Mouse (Mus musculus) kidney, adult 2 months (tissue): ENCODE measurements around the gene Sla2. TPM values are rescaled to one million over a fixed set of nuclear protein-coding genes. Genes with fewer than 3 reads are reported as not detected.

Experiments
- DNase-seq: peaks from one replicate; pipeline ENCODE4 v3.0.0; 2021
- H3K27ac ChIP-seq: fragments of 200-500 bp; 2 replicates; pipeline ENCODE4 v1.5.1; 2012; ENCODE audit warnings: low read depth, low read length, control low read depth, inconsistent platforms; ENCODE audit not compliant: insufficient read depth
- H3K27me3 ChIP-seq: fragments of 200-500 bp; replicated peaks from 2 replicates; pipeline ENCODE4 v1.6.1; 2012; ENCODE audit warnings: mild to moderate bottlenecking, moderate library complexity, low read length, inconsistent platforms; ENCODE audit not compliant: control insufficient read depth, insufficient read depth
- H3K36me3 ChIP-seq: fragments of 200-500 bp; 2 replicates; pipeline ENCODE4 v1.6.1; 2012; ENCODE audit warnings: mild to moderate bottlenecking, moderate library complexity, low read length, inconsistent platforms; ENCODE audit not compliant: control insufficient read depth, insufficient read depth
- H3K4me1 ChIP-seq: fragments of 200-500 bp; 2 replicates; pipeline ENCODE4 v1.6.1; 2011; ENCODE audit warnings: low read length; ENCODE audit not compliant: control insufficient read depth, insufficient read depth
- H3K4me3 ChIP-seq: fragments of 200-500 bp; 2 replicates; pipeline ENCODE4 v1.5.1; 2011; ENCODE audit warnings: mild to moderate bottlenecking, low read depth, low read length, control low read depth; ENCODE audit not compliant: insufficient read depth
- CTCF ChIP-seq: fragments of 200-500 bp; conservative IDR thresholded peaks from 2 replicates; pipeline ENCODE4 v1.5.1; 2011; ENCODE audit warnings: low read depth, mild to moderate bottlenecking, control low read depth, low read length, moderate library complexity, mixed read lengths; ENCODE audit not compliant: insufficient read depth, insufficient read length
- POLR2A ChIP-seq: fragments of 200-500 bp; IDR thresholded peaks from one replicate; pipeline ENCODE4 v1.6.1; 2011; ENCODE audit warnings: low read depth, low read length, control low read depth
- WGBS: fragments of 180-500 bp; shearing (Covaris S2); methylation state at CpG from one replicate; pipeline ENCODE4 v1.1.7; 2018; 5-methylcytosine and 5-hydroxymethylcytosine counted together
- polyA plus RNA-seq: library from polyadenylated mRNA; depleted of rRNA; stranded (reverse); fragments of >200 nt; gene quantifications from 2 replicates; pipeline ENCODE4 v1.2.3, GENCODE M21; 2012; rRNA removed

Sla2 gene
- polyA plus RNA-seq = 0.10 and 0.67 TPM in 2 replicates

DNA sequence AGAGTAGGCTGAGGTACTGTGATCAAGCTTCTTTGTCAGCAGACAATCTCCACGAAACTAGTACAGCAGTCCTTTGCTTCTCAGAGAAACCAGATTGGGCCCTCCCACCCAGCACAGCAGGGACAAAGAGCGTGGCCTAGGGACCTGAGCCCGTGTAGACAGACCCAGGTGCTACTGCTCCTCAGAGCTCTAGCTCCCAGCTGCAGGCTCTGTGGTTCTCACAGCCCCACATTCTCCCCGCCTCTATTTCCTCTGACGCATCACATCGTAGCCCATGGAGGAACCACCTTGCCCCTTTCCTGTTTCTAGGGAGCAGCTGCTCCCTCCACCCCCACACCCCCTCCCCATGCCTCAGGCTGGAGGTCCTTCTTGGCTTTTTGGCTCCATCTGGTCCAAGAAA lies at the start of gene Sla2:
TSS of gene Sla2 (minus strand) at position 176 of the 400 bp plus-strand sequence.
- WGBS = 69% methylated on average over 6 of the region's 6 CpGs

DNA sequence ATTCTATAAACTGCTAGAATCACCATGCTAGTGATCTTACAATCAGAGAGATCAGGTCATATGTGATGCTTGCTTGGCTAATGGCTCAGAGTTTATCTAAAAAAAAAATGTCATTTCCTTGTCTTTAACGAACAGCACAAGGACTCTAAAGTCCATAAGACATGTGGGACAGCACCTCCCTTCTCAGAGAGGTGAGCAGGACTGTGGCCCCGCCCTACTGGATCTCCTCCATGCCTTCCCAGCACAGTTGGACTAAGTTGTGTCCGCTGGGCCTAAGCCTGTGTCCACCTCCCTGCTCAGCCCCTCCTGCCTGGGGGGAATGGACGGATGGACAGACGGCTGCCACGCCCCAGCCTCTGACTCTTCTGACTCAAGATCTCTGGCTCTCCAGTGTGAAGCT lies 48.0 kb upstream of the Sla2 start:
- Histone ChIP-seq H3K4me1 (no peaks in the 10 kb centered on the region), H3K27ac (no peak overlapping the region), H3K4me3 (no peak overlapping the region), H3K27me3 (no peaks in the 10 kb centered on the region), H3K36me3 (peaks cover 1% of the 10 kb centered on the region)
- no peak for DNase-seq
- WGBS = 81% methylated on average over 6 of the region's 6 CpGs
- TF ChIP-seq CTCF (no peak), POLR2A (no peak)

More for the DNA sequence above, at the start of gene Sla2:
- Histone ChIP-seq H3K36me3 (no peaks in the 10 kb centered on the region), H3K27ac (no peak within 1 kb of the TSS), H3K4me3 (no peak within 1 kb of the TSS), H3K4me1 (no peaks in the 10 kb centered on the region), H3K27me3 (no peaks in the 10 kb centered on the region)
- no peak for DNase-seq
- TF ChIP-seq CTCF = no peak
- TF ChIP-seq POLR2A = no peak

DNA sequence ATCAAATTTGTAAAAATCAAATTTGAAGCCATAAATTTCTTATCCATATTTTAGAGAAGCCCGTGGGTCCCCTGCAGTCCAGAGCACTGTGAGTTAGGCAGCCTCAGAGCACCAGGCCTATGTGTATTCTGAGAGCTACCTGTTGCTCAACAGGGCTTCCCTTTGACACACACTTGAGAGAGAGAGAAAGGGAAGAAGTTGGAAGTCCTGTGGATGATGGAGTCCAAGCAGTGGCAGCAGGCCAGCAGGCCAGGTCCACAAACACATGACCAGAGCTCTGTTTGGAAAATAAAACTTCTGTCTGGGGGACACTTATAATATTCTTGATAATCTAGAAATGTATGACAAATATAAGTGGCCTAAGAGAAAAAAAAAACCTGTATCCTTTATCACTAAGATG lies 46.4 kb upstream of the Sla2 start:
- Histone ChIP-seq H3K4me1 (no peaks in the 10 kb centered on the region), H3K4me3 (no peak overlapping the region), H3K36me3 (peaks cover 1% of the 10 kb centered on the region), H3K27ac (no peak overlapping the region), H3K27me3 (no peaks in the 10 kb centered on the region)
- 93% methylated on average over 1 of the region's 1 CpGs for WGBS
- TF ChIP-seq CTCF (no peak), POLR2A (no peak)
- no peak for DNase-seq

DNA sequence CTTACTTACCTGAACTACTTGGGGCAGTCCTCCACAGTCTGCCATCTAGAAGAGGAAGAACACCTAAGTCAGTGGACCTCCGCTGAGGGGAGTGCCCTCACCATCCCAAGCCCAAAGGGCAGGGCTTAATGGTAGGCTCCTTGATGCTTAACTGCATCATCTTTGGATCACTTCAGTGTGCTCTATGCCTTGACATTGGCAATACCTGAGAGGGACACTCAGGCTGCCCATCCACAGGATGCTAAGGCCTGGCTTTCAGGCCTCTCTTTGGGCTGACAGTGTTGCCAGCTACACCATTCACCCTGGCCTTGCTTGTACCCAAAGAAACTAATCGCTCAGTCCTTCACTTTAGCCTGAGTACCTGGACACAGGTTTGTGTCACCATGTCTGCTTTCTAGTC lies 44.4 kb upstream of the Sla2 start:
- WGBS = 96% methylated on average over 2 of the region's 2 CpGs
- H3K27me3 ChIP-seq = no peaks in the 10 kb centered on the region
- no peak overlapping the region for H3K4me3 ChIP-seq
- TF ChIP-seq POLR2A (no peak), CTCF (no peak)
- H3K4me1 ChIP-seq = no peaks in the 10 kb centered on the region
- H3K27ac ChIP-seq = no peak overlapping the region
- DNase-seq = no peak
- peaks cover 1% of the 10 kb centered on the region; the same call in 1 of the 2 replicates for H3K36me3 ChIP-seq

DNA sequence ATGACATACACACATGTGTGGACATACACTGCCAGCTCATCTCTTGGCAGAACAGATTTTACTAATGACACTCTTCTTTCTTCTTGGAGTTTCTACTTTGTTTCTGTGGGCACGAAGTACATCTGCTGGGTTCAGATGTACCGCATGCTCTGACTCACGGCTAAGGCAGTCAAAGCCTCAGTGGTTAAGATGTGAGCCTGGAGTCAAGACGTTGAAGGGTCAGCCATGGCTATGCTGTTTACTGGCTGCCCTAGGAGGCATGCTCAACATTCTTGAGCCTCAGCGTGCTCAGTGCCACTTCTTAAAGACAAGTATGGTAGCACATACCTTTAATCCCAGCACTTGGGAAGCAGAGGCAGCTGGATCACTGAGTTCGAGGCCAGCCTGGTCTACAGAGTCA lies 43.6 kb upstream of the Sla2 start:
- TF ChIP-seq CTCF = no peak
- TF ChIP-seq POLR2A = no peak
- 89% methylated on average over 6 of the region's 6 CpGs for WGBS
- Histone ChIP-seq H3K4me1 (no peaks in the 10 kb centered on the region), H3K36me3 (no peaks in the 10 kb centered on the region), H3K27ac (no peak overlapping the region), H3K27me3 (no peaks in the 10 kb centered on the region), H3K4me3 (no peak overlapping the region)
- no peak for DNase-seq

DNA sequence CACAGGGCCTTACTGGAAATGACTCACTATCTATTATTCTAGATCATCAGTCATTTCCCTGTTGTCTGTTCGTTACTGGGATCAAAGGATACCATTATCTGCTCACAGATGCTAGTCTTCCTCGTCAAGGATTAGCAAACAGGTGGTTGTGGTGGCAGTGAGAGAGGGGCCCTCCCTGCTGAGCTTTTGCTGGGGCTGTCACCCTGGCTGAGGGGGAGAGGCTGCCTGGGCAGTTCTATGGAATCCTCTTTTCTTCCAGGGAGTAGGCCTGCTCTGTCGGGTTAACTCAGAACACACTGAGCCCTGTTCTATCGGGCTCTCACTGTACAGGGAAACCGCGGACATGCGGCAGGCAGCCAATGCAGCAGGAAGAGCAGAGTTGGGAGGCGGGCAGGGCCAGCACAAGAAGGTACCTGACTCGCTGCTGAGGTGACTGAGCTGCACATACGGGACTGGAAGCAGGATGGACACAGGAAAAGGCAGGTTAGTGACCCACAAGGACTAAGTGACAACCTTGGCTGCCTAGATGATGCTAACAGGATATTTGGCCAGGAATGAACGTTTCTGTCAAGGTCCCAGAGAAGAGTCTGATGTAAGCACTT lies 42.6 kb upstream of the Sla2 start:
- 72% methylated on average over 11 of the region's 11 CpGs for WGBS
- Histone ChIP-seq H3K27me3 (no peaks in the 10 kb centered on the region), H3K36me3 (no peaks in the 10 kb centered on the region), H3K4me3 (no peak overlapping the region), H3K27ac (no peak overlapping the region), H3K4me1 (no peaks in the 10 kb centered on the region)
- DNase-seq = no peak
- no peak for TF ChIP-seq CTCF
- no peak for TF ChIP-seq POLR2A

DNA sequence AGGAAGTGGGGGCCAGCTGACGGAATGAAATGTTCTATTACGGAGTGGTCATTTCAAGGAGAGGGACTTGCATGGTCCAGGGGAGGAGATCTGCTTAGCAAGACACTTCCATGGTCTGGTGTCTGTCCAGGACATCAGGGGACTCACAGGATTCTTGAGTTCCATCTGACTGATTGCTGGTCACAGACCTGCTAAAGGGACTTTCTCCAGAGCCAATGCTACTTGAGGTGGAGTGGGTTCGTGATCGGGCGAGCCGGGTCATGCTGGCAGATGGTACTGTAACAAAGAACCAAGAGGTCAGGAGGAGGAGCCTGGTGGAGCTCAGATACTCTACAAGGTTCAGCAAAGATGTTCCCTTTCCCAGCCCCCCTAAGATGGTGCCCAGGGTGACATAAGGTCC lies 41.6 kb upstream of the Sla2 start:
- no peaks in the 10 kb centered on the region for H3K36me3 ChIP-seq
- H3K27me3 ChIP-seq = no peaks in the 10 kb centered on the region
- H3K27ac ChIP-seq = no peak overlapping the region
- H3K4me3 ChIP-seq = no peak overlapping the region
- no peak for TF ChIP-seq CTCF
- no peaks in the 10 kb centered on the region for H3K4me1 ChIP-seq
- 96% methylated on average over 6 of the region's 6 CpGs for WGBS
- no peak for DNase-seq
